Mouse (Mus musculus): ENCODE measurements around the gene Fga.

Fga gene

GRCm38 (mm10) chr3:83025475-83026301, at the start of gene Fga:
TSS of gene Fga (plus strand) at chr3:83026076.
- DNase-seq, result no peak

DNA sequence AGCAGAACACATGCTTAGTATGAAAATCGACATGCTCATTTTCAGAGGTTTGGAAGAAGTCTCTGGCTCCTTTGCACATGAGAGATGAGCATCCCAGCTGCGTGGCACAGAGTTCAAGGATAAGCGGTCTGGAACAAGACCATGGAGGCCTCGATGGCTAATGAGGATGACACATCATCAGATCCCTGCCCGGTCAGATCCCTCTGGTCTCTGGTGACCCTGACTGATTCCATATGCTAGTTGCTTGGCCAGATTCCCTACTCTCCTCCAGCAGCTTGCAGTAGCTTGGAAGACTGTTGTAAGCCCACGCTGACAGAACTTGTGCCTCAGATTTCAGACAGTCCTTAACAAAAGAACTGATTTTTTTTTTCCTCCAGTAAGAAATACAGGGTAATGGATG, 45.1 kb upstream of the Fga start:
- DNase-seq, result peak; percentile 64

GRCm38 (mm10) chr3:82981861-82982260, 44.0 kb upstream of the Fga start:
- no peak for DNase-seq

DNA sequence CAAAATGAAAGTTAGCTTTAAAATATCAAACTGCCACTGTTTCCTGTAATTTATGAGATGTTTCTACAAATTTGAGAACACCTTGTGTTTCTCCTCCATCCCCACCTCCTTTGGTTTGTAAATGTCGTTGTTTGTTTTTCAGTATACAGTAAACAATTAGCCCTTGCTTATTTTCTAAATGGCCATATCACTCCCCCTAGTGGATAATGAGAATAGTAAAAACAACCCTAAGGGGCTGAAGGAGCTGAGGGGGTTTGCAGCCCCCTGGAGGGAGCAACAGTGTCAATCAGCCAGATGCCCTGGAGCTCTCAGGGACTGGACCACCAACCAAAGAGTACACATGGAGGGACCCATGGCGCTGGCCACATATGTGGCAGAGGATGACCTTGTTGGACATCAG, 41.0 kb upstream of the Fga start:
- no peak for DNase-seq

DNA sequence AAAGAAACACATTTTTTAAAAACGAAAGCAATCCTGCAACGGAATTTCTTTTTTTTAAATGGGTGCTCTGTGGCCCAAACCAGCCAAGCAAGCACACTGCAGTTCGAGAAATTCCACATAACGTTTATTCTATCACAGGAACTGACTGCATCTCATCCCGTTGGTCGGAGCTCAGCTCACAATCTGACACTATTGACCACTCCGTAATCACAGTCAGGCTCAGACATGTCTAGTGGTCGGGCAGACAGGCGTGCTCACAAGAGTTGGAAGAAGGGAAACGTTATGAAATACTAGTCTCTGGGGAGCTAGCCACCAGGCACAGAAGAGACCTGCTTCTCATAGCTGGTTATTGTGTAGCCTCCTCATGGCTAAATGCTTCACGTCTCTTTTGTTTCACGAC, 33.9 kb upstream of the Fga start:
- no peak for DNase-seq

- DNase-seq, result no peak
Observed at GRCm38 (mm10) chr3:82992956-82993355, 32.9 kb upstream of the Fga start.

DNA sequence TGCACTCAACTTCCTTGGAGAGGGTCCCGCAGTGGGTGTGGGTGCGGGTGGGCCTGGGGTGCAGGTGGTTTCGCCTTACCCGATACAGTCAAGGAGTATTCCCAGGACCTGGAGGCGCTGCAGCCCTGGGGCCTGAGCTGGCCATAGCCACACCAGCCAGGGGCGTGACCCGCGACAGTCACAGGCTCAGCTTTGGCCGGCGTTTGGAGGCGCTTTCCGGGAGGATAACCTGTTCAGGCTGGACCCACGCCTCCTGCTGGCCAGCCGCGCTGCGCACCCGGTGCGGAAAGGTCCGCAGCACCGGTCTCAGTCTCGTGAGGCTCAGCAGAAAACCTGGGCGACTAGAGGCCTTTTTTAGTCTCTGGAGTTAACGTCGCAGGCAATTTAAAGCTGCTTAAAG, 30.5 kb upstream of the Fga start:
- peak; percentile 69 for DNase-seq

DNA sequence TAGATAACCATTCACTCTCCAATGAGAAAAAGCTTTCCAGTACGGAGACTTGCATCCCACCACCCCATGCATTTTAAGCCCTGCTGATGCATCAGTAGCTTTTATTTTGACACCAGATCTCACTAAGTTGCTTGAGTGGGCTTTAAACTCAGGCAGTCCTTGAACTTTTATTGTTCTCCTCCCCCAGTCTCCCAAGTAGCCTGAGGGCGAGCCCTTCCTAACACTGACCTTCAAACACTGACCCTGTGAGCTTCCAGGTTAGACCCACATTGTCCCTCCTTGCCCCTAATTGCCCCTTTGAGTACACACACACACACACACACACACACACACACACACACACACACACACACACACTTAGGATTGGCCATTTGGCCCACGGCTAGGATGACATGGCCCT, 29.2 kb upstream of the Fga start:
- DNase-seq, result no peak

DNA sequence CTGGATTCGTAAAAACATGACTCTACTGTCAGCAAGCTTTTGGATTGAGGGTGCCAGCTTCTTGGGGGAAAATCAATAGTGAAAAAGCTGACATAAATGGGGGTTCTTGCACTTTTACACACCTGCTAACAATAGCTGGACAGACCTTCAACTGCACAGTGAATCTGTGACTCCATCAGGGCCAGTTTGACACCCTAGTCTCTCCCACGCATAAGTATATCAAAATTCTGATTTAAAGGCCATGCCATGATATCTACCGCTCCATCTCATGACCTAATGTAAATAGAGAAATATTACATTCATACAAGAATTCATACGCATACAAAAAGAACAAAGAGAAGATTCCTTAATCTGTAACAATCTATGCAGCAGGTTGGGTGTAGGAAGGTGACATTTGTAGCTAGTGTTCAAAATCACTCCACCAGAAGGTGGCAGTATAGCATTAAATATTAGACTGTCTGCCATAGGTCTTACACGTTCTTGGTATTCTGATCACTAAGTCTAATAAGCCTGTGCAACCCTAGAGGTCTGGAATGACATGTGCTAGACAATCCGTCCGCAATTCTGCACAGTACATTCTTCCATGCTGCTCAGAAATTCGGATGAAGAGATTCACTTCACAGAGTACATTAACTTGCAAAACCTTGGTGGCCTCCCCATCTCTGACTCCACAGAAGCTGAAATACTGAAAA, 27.0 kb upstream of the Fga start:
- peak; percentile 65 for DNase-seq

DNA sequence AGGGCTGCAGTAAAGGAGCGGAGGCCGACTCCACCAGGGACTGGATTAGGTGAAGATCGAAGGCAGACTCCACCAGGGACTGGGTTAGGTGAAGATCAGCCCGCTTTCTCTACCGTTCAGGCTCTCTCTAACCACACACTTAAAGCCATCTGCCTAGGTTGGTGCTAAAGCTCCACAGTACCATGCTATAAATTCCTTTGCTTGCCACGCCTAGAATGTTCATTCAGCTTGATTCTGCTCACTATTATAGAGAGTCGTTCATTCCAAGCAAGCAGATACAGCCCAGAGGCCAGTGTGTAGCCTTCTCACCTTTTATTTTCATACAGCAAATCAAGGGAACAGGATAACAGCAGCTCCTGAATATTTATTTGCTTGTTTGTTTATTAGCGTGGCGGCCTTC, 25.9 kb upstream of the Fga start:
- no peak for DNase-seq

- DNase-seq, result peak; percentile 54
Observed at GRCm38 (mm10) chr3:83002191-83002590, 23.7 kb upstream of the Fga start.

DNA sequence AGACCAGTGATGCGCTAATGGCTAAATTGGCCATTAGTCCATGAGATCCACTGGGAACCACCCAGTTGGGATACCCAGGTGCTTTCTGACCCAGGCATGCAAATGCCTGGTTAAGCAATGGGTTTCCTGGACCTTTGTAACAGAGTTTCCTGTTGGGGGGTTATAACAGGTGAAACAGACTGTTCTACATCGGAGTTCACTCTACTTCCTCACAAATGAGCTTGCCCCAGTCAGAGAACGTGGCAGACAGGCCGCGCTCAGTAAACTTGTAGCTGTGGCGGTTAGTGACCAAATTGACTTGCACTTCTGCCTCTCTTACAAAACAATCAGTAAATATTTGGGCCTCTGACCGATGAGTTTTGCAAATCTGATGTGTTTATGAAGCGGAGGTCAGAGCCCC, 22.8 kb upstream of the Fga start:
- no peak for DNase-seq

- DNase-seq, result no peak
Observed at GRCm38 (mm10) chr3:83004801-83005200, 21.1 kb upstream of the Fga start.

DNA sequence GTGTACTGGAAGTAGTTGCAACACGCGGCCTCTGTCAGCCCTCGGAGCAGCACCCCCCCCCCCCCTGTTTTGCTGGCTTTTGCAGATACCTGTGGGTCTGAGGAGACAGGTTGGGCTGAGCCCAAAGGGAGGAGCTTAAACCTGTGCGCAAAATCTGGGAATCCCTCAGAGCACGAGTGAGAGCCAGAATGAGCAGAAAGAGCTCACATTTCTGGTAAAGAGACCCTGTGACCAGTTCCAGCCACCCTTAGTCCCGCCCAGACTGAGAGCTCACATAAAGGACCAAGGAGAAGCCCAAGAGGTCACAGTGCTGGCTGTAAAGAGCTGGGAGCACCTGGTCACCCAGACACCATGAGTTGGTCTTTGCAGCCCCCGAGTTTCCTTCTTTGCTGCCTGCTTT, 18.3 kb upstream of the Fga start, which contains the start of gene Fgg:
Fgg (plus strand) TSS at position 168 of the 400 bp plus-strand sequence.
- DNase-seq, result no peak

GRCm38 (mm10) chr3:83010291-83010690, 15.6 kb upstream of the Fga start:
- DNase-seq, result no peak

GRCm38 (mm10) chr3:83011136-83011535, 14.7 kb upstream of the Fga start:
- no peak for DNase-seq

DNA sequence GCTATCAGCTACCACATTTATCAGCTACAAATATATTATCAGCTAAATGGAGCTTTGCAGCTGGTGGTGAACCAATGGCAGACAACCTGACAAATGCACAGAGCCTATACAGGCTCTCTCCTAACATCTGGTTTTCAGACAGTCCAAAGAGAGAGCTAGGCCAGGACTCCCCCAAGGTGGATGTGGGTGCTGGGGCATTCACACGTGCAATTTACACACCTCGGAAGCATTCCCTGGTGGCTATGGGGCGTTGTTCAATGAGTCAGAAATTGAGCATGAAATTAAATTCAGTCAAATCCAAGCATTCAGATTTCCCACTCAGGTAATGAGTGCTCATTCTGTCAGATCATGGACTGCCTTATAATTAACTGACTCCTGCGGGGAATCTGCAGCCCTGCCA, 14.3 kb upstream of the Fga start:
- DNase-seq, result no peak

GRCm38 (mm10) chr3:83012636-83013035, 13.2 kb upstream of the Fga start:
- DNase-seq, result no peak

DNA sequence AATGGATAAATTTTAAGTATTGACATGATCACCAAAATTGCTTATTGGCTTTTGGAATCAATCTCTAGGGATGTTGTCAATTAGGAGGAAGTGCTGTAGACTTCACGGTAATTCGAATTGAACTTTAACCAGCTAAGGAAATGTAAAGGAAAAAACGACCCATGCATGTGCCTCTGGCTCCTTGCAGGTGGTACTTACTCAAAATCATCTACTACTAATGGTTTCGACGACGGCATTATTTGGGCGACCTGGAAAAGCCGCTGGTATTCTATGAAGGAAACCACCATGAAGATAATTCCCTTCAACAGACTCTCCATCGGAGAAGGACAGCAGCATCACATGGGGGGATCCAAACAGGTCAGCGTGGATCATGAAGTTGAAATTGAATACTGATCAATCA, 11.9 kb upstream of the Fga start:
- DNase-seq, result no peak

GRCm38 (mm10) chr3:83016236-83016635, 9.6 kb upstream of the Fga start:
- DNase-seq, result no peak

DNA sequence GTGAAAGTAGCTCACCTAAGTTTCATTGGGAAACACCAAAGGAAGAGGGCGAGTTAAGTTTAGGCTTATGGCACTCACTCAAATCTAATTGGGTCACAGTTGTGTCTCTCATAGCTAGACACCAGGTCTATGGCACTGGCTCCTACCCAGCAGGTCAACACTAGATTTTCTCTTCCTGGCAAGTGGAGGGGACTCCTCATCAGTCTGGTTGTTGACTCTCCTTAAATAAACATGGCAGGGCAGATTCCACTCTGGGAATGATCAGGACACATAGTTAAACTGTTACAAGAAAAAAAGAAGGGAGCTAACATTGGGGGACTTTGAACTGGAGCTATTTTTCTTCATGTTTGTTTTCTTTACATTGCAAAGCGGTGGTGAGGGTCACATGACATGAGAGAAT, 5.5 kb upstream of the Fga start:
- DNase-seq, result no peak

- no peak for DNase-seq
Observed at GRCm38 (mm10) chr3:83021176-83021575, 4.7 kb upstream of the Fga start.

DNA sequence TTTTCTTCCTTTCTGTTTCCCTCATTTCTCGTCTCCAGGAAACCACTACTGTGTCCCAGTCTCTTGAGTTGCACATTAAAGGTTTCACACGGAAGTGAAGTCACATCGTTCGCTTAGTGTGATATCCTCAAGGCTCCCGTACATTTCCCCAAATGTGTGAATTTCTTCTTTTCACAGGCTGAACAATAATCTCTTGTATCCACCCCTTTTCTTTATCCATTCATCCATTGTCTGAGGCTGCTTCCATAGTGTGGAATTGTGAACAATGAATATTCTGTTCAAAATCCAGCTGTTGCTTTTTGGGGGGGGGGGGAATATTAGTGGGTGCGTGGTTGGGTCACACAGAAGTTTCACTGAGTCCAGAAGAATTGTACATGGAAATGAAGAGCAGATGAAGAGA, 840 bp upstream of the Fga start:
- DNase-seq, result no peak

DNA sequence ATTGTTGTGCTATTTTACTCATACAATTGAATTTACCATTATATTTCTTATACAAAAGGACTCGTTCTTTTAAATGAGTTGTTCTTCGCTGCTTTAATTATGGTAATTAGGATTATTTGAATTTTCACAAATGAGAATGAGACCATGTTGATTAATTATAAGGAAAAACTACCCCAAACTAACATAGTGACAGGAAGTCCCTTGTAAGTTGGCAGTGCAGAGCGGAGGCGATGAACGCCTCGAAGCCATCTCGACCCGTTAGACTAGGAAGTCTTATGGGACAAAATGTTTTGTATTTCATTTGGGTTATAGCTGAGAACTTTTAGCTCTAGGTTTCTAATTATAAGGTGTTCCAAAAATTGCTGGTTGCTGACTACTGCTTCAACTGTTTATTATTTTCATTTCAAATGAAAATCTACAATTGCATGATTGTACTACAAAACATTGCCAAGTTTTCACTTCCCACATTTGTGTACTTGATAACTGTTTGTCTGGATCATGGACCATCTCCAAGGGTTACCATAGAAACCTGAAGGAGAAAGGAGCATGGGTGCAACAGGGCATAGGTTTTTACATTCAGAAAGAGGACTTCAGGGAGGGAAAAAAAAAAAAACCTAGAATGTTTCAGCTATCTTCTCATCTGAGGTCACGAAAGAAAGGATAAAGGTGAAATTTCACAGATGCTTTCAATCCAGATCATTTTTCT, 1.8 kb downstream of the Fga start:
- no peak for DNase-seq

Measured in lung, postnatal 14 days (tissue).